Mouse (Mus musculus): ENCODE measurements at regions not wholly inside any gene's neighbourhood (a gene's known extent, or its start where the extent isn't known, plus 50 kb on each side); places are given as distances from the start of the nearest gene placed in this dataset.

DNA sequence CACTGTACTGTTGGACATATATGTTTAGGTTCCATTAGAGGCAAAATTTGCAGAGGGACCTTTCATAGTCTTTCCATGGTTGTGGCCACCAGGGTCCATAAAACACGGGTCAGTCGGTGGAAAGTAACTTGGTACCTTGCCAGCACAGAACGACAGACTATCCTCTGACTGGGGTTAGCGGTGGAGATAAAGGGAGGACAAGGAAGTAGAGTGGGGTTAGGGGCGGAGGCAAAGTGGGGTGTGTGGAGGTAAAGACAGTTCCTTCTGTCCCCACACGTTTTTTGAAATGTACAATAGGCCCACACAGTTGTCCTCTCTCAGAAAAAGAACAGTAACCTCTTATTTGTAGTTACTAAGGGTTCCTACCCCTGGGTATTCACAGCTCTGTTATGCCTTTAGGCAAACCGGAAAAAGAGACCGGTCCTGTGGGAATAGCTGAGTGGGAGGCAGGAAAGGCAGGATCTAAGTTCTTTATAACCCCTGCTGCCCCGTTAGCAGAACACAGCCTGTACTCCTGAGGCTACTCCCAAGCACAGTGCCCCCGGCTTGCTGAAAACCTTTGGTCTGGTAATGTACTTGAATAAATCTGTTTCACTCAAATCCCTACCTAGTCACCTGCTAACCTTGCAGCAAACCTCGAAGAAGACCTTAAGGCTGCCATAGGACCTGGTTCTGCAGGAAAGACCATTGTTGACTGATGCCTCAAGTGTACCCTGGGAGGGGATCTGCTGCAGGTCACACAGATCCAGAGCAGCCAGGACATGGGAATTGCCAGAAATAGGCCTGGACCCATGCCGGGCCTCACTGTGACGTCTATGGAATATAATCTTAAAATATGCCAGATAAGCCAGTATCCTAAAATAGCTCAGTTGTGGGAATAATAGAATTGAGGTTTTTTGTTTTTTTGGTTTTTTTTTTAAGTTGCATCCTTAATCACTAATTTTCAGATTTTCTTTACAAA is 51.6 kb upstream of the Gm29133 start:
- no peaks in the 10 kb centered on the region for H3K4me1 ChIP-seq (ENCODE audit: control insufficient read depth, insufficient read depth, low read length)
- no peak overlapping the region for H3K9ac ChIP-seq (replicated peaks; ENCODE audit: low read length)
- H3K27me3 ChIP-seq (ENCODE audit: control insufficient read depth, insufficient read depth, low read length) = no peaks in the 10 kb centered on the region
- no peaks in the 10 kb centered on the region for H3K36me3 ChIP-seq (replicated peaks; ENCODE audit: control insufficient read depth, insufficient read depth, low read depth, low read length)
- DNase-seq (ENCODE audit: low spot score) (peak; percentile 4), ATAC-seq (replicated peaks; ENCODE audit: insufficient number of reproducible peaks, low FRiP score, low TSS enrichment, low read depth) (no peak)
- no peak overlapping the region for H3K4me3 ChIP-seq (ENCODE audit: low read depth, low read length)
- 66% methylated on average over 13 of the region's 13 CpGs for WGBS
- no peak overlapping the region for H3K4me2 ChIP-seq (ENCODE audit: low read depth, low read length)
- no peaks in the 10 kb centered on the region for H3K9me3 ChIP-seq (replicated peaks; ENCODE audit: control insufficient read depth, low read length)
- H3K27ac ChIP-seq (replicated peaks; ENCODE audit: low read depth, low read length) = no peak overlapping the region

Data from embryonic facial prominence, embryonic 11.5 days (tissue).